Mouse (Mus musculus) spleen, postnatal 0 days (tissue): ENCODE data around the gene Gm11238. TPM values are rescaled to one million over a fixed set of nuclear protein-coding genes. Genes with fewer than 3 reads are reported as not detected.

ENCODE experiments used
- polyA plus RNA-seq: library from polyadenylated mRNA; unstranded; fragments of >200 nt; fragmentation: Nextera tagmentation; extraction: Ambion mirVana; gene quantifications from 2 replicates; pipeline ENCODE4 v1.2.1, GENCODE M21; 2015

The Gm11238 gene
- not detected in 2 replicates for polyA plus RNA-seq

DNA sequence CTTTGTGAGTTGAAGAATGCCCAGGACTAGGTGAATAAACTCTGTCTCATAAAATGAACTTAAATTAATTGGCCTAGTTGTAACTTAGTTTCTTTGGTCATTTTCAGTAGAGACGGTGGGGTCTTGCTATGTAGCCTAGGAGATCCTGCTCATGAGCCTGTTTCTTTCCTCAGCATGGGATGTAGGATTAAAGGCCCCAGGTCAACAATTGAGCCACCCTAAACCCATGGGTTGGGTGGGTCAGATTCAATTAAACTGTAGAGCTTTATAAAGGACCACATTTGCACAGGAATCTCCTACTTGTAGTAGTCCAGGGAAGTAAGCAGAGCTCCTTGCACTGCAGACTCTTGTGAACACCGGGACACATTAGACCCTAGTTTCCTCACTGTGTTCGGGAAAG, at the start of gene Gm11238:
TSS of gene Gm11238 (plus strand) at position 301 of the 400 bp plus-strand sequence.

DNA sequence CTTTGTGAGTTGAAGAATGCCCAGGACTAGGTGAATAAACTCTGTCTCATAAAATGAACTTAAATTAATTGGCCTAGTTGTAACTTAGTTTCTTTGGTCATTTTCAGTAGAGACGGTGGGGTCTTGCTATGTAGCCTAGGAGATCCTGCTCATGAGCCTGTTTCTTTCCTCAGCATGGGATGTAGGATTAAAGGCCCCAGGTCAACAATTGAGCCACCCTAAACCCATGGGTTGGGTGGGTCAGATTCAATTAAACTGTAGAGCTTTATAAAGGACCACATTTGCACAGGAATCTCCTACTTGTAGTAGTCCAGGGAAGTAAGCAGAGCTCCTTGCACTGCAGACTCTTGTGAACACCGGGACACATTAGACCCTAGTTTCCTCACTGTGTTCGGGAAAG, 15.0 kb downstream of the Gm11238 start, which contains the start of gene Gm11237:
TSS of gene Gm11237 (plus strand) at position 301 of the 400 bp plus-strand sequence.

DNA sequence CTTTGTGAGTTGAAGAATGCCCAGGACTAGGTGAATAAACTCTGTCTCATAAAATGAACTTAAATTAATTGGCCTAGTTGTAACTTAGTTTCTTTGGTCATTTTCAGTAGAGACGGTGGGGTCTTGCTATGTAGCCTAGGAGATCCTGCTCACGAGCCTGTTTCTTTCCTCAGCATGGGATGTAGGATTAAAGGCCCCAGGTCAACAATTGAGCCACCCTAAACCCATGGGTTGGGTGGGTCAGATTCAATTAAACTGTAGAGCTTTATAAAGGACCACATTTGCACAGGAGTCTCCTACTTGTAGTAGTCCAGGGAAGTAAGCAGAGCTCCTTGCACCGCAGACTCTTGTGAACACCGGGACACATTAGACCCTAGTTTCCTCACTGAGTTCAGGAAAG, 30.1 kb downstream of the Gm11238 start, which contains the start of gene Gm11236:
TSS of gene Gm11236 (plus strand) at position 301 of the 400 bp plus-strand sequence.

DNA sequence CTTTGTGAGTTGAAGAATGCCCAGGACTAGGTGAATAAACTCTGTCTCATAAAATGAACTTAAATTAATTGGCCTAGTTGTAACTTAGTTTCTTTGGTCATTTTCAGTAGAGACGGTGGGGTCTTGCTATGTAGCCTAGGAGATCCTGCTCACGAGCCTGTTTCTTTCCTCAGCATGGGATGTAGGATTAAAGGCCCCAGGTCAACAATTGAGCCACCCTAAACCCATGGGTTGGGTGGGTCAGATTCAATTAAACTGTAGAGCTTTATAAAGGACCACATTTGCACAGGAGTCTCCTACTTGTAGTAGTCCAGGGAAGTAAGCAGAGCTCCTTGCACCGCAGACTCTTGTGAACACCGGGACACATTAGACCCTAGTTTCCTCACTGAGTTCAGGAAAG, 60.4 kb downstream of the Gm11238 start, which contains the start of gene Gm11239:
TSS of gene Gm11239 (plus strand) at position 301 of the 400 bp plus-strand sequence.

DNA sequence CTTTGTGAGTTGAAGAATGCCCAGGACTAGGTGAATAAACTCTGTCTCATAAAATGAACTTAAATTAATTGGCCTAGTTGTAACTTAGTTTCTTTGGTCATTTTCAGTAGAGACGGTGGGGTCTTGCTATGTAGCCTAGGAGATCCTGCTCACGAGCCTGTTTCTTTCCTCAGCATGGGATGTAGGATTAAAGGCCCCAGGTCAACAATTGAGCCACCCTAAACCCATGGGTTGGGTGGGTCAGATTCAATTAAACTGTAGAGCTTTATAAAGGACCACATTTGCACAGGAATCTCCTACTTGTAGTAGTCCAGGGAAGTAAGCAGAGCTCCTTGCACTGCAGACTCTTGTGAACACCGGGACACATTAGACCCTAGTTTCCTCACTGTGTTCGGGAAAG, 75.5 kb downstream of the Gm11238 start, which contains the start of gene Gm428:
TSS of gene Gm428 (plus strand) at position 301 of the 400 bp plus-strand sequence.

Other genes with a start within 250 kb of the Gm11238 start
- not detected in 2 replicates for gene Gm11487, start 202.8 kb upstream of the Gm11238 start, polyA plus RNA-seq
- gene Gm11237, start 15.1 kb downstream of the Gm11238 start, polyA plus RNA-seq: not detected in 2 replicates
- not detected in 2 replicates for gene Gm11236, start 30.2 kb downstream of the Gm11238 start, polyA plus RNA-seq
- gene Gm11239, start 60.5 kb downstream of the Gm11238 start, polyA plus RNA-seq: not detected in 2 replicates
- not detected in 2 replicates for gene Gm428, start 75.6 kb downstream of the Gm11238 start, polyA plus RNA-seq
- gene Rasef, start 183.1 kb downstream of the Gm11238 start, polyA plus RNA-seq: 0.05 and 0.22 TPM in 2 replicates